Mouse (Mus musculus) kidney, adult 2 months (tissue): ENCODE measurements around the gene Renbp. TPM values are rescaled to one million over a fixed set of nuclear protein-coding genes. Genes with fewer than 3 reads are reported as not detected.
A peak's percentile ranks its signal among the peaks of the same experiment; 100 is the strongest.

Source experiments
- DNase-seq: peaks from one replicate; pipeline ENCODE4 v3.0.0; 2021
- H3K27ac ChIP-seq: fragments of 200-500 bp; 2 replicates; pipeline ENCODE4 v1.5.1; 2012; ENCODE audit warnings: low read depth, low read length, control low read depth, inconsistent platforms; ENCODE audit not compliant: insufficient read depth
- H3K27me3 ChIP-seq: fragments of 200-500 bp; replicated peaks from 2 replicates; pipeline ENCODE4 v1.6.1; 2012; ENCODE audit warnings: mild to moderate bottlenecking, moderate library complexity, low read length, inconsistent platforms; ENCODE audit not compliant: control insufficient read depth, insufficient read depth
- H3K36me3 ChIP-seq: fragments of 200-500 bp; 2 replicates; pipeline ENCODE4 v1.6.1; 2012; ENCODE audit warnings: mild to moderate bottlenecking, moderate library complexity, low read length, inconsistent platforms; ENCODE audit not compliant: control insufficient read depth, insufficient read depth
- H3K4me1 ChIP-seq: fragments of 200-500 bp; 2 replicates; pipeline ENCODE4 v1.6.1; 2011; ENCODE audit warnings: low read length; ENCODE audit not compliant: control insufficient read depth, insufficient read depth
- H3K4me3 ChIP-seq: fragments of 200-500 bp; 2 replicates; pipeline ENCODE4 v1.5.1; 2011; ENCODE audit warnings: mild to moderate bottlenecking, low read depth, low read length, control low read depth; ENCODE audit not compliant: insufficient read depth
- CTCF ChIP-seq: fragments of 200-500 bp; conservative IDR thresholded peaks from 2 replicates; pipeline ENCODE4 v1.5.1; 2011; ENCODE audit warnings: low read depth, mild to moderate bottlenecking, control low read depth, low read length, moderate library complexity, mixed read lengths; ENCODE audit not compliant: insufficient read depth, insufficient read length
- POLR2A ChIP-seq: fragments of 200-500 bp; IDR thresholded peaks from one replicate; pipeline ENCODE4 v1.6.1; 2011; ENCODE audit warnings: low read depth, low read length, control low read depth
- WGBS: fragments of 180-500 bp; shearing (Covaris S2); methylation state at CpG from one replicate; pipeline ENCODE4 v1.1.7; 2018; 5-methylcytosine and 5-hydroxymethylcytosine counted together
- polyA plus RNA-seq: library from polyadenylated mRNA; depleted of rRNA; stranded (reverse); fragments of >200 nt; gene quantifications from 2 replicates; pipeline ENCODE4 v1.2.3, GENCODE M21; 2012; rRNA removed

The Renbp gene
- polyA plus RNA-seq, 1 experiment = 144 TPM

DNA sequence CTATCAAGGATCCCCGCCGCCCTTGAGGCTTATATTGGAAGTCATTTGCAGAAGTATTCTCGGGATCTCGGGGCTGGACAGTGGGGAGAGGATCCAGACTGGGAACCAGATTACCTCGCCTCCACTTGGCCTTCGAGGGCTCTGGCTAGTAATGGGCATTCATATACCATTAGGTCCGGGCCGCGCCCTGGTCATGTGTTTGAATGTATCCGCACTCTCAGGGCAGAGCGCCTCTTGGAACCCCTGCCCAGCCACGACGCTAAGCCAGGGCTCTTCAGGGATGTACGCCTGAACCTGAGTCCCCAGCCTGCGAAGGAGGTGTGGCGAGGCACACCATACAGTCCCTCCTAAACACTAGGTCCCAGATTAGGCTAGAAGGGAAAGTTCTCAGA, 49.6 kb downstream of the Renbp start:
- no peak for DNase-seq
- Histone ChIP-seq H3K36me3 (no peaks in the 10 kb centered on the region), H3K27ac (peak overlapping the region; percentile 86), H3K27me3 (no peaks in the 10 kb centered on the region), H3K4me3 (0 out of 2 replicates have a peak overlapping the region, but pooled peaks have one; percentile 75), H3K4me1 (no peaks in the 10 kb centered on the region)
- 13% methylated on average over 15 of the region's 16 CpGs for WGBS
- TF ChIP-seq POLR2A (no peak), CTCF (no peak)

DNA sequence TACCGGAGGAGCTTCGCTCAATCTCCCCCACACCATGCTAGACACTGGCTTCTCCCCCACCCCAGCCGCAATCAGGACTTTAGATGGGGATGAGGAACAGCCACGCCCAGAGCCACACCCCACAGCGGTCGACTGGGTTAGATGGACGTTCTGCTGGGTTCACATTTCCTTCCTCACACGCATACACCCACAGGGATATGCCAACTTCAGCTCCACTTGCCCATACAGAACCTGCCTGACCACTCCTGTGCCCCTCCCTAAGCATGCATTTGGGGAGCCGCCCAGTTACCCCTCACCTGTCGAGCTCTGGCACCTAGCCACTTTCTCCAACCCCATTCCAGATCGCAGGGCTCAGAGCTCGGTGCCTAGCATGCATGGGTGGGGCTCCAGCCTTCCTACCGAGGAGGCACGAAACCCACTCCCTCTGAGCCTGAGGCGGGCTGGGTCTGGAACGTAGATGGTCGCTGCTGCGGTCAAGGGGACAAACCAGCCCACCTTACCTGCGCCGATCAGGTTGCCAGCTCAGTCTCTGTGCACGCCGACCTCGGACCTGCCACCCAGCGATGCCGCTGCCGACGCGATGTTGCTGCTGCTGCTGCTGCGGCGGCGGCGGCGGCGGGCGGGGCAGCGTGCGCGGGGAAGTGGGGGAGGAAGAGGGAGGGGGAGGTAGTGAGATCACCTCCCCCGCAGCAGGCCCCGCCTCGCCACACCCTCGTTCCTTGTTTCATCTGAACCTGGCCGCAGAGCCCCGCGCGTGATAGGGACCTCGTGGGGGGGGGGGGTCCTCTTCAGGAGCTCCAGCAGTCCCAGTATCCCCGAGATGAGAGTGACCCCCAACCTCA, 50.2 kb downstream of the Renbp start:
- no peaks in the 10 kb centered on the region for H3K4me1 ChIP-seq
- TF ChIP-seq CTCF (no peak), POLR2A (no peak)
- DNase-seq = peak; percentile 42
- H3K36me3 ChIP-seq = no peaks in the 10 kb centered on the region
- H3K27me3 ChIP-seq = no peaks in the 10 kb centered on the region
- peak overlapping the region; percentile 94 for H3K27ac ChIP-seq
- 2% methylated on average over 40 of the region's 48 CpGs for WGBS
- peak overlapping the region; percentile 75 for H3K4me3 ChIP-seq

DNA sequence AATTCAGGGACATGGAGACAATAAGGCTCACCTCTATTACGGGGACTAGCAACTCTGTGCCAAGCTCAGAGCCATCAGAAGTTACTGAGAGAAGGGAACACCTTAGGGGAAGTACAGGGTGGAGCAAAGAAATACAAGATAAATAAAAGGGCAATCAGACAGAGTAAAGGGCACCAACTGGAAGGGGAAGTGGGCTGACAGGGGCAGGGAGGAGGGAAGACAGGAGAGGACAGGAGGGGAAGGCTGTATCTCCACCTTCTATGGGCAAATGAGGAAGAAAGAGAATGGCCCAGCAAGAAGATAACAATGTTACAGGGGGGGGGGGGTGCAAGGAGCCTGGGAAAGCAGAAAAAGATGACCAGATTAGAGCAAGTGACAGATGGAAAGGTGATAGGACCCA, 53.6 kb downstream of the Renbp start:
- no peak for DNase-seq
- Histone ChIP-seq H3K27me3 (no peaks in the 10 kb centered on the region), H3K27ac (no peak overlapping the region), H3K4me3 (no peak overlapping the region), H3K4me1 (no peaks in the 10 kb centered on the region), H3K36me3 (no peaks in the 10 kb centered on the region)
- no peak for TF ChIP-seq POLR2A
- WGBS = 60% methylated on average over 1 of the region's 1 CpGs

DNA sequence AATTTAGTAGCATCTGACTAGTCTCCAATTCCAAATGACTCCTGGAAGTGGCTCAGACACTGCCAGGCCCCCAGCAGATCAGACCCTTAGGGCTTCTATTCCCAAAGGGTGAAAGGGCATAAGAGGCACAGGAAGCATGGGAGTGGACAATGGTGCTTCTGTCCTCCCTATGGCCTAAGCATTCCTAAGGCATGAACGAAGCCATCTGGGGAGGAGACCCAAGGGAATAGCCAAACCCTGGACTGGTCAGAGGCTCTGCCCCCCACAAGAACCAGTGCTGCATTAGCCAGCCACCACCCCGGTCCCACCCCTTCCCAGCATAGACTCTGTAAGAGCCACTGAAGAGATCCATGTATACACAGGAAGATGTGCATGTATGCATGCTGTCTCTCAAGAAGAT, 54.8 kb downstream of the Renbp start:
- Histone ChIP-seq H3K27me3 (no peaks in the 10 kb centered on the region), H3K4me3 (no peak overlapping the region), H3K27ac (no peak overlapping the region), H3K4me1 (no peaks in the 10 kb centered on the region), H3K36me3 (no peaks in the 10 kb centered on the region)
- no peak for TF ChIP-seq CTCF
- no peak for TF ChIP-seq POLR2A
- WGBS = 58% methylated on average over 2 of the region's 2 CpGs
- DNase-seq = no peak

Other genes starting within 250 kb of the Renbp start
- 81.7 and 111 TPM in 2 replicates for gene Bcap31, start 214.7 kb downstream of the Renbp start, polyA plus RNA-seq
- gene Abcd1, start 214.3 kb downstream of the Renbp start, polyA plus RNA-seq = 20.0 and 20.2 TPM in 2 replicates
- gene Plxnb3, start 173.8 kb downstream of the Renbp start, polyA plus RNA-seq = 0.58 and 0.83 TPM in 2 replicates
- 2.6 and 4.0 TPM in 2 replicates for gene Srpk3, start 156.4 kb downstream of the Renbp start, polyA plus RNA-seq
- gene Idh3g, start 144.0 kb downstream of the Renbp start, polyA plus RNA-seq = 749 and 831 TPM in 2 replicates
- 239 and 253 TPM in 2 replicates for gene Ssr4, start 143.8 kb downstream of the Renbp start, polyA plus RNA-seq
- gene Pdzd4, start 105.9 kb downstream of the Renbp start, polyA plus RNA-seq = 0.88 and 0.94 TPM in 2 replicates
- gene Avpr2, start 38.7 kb downstream of the Renbp start, polyA plus RNA-seq = 35.3 and 41.0 TPM in 2 replicates
- 26.5 TPM in 2 replicates for gene L1cam, start 34.7 kb downstream of the Renbp start, polyA plus RNA-seq
- gene Arhgap4, start 9.0 kb downstream of the Renbp start, polyA plus RNA-seq = 8.9 and 15.5 TPM in 2 replicates
- gene Naa10, start 8.9 kb downstream of the Renbp start, polyA plus RNA-seq = 61.3 and 69.7 TPM in 2 replicates
- gene Hcfc1, start 35.5 kb upstream of the Renbp start, polyA plus RNA-seq = 34.3 and 37.3 TPM in 2 replicates
- gene Irak1, start 93.1 kb upstream of the Renbp start, polyA plus RNA-seq = 91.7 and 131 TPM in 2 replicates
- not detected in 2 replicates for gene Opn1mw, start 196.6 kb upstream of the Renbp start, polyA plus RNA-seq
- gene Mecp2, start 204.5 kb upstream of the Renbp start, polyA plus RNA-seq = 6.8 and 7.0 TPM in 2 replicates
- not detected in 2 replicates for gene Tex28, start 237.0 kb upstream of the Renbp start, polyA plus RNA-seq
- not detected in 2 replicates for gene Tktl1, start 246.4 kb upstream of the Renbp start, polyA plus RNA-seq